Comparison of ENCODE assay signal across 8 mouse cellular contexts in genomic region chr3:55788214-55788586, GRCm38 (mm10). TPM values are rescaled to one million over a fixed set of nuclear protein-coding genes. Genes with fewer than 3 reads are reported as not detected.
A peak's percentile ranks its signal among the peaks of the same experiment; 100 is the strongest.
DNase-seq lines count a peak whose midpoint lies in the region; ATAC-seq and TF ChIP-seq lines count a peak whose summit lies in the region.

No protein-coding gene starts in this region.

- DNase-seq in heart, postnatal 4 days: no peak
- DNase-seq in liver, postnatal 0 days: no peak
- no peak for DNase-seq in thymus, postnatal 36 days
- no peak for DNase-seq in retina, embryonic 14.5 days (ENCODE audit: low spot score)
- DNase-seq in layer of hippocampus, adult 8-10 months (ENCODE audit: low spot score in 2 of 2): no peak

- 18% methylated on average over 4 of the region's 4 CpGs for WGBS in heart, embryonic 11.5 days (ENCODE audit: insufficient replicate concordance)
- WGBS in hindbrain, embryonic 12.5 days: 11% methylated on average over 4 of the region's 4 CpGs
- WGBS in liver, postnatal 0 days (ENCODE audit: insufficient replicate concordance): 20% methylated on average over 4 of the region's 4 CpGs

- no peak overlapping the region for H3K27ac ChIP-seq in heart, embryonic 11.5 days (ENCODE audit: low read depth, low read length)
- no peak overlapping the region for H3K27ac ChIP-seq in brown adipose tissue, adult 24 weeks (replicated peaks; ENCODE audit: low read depth, low read length)
- H3K27ac ChIP-seq in hindbrain, embryonic 12.5 days: peak overlapping the region; percentile 98
- H3K27ac ChIP-seq in liver, postnatal 0 days (ENCODE audit: low read depth): no peak overlapping the region

- no peak overlapping the region for H3K9ac ChIP-seq in heart, embryonic 11.5 days (ENCODE audit: low read depth, low read length)
- peak overlapping the region; percentile 82; the same call in 1 of the 2 replicates for H3K9ac ChIP-seq in hindbrain, embryonic 12.5 days
- no peak overlapping the region for H3K9ac ChIP-seq in liver, postnatal 0 days (replicated peaks)

- no peaks in the 10 kb centered on the region for H3K36me3 ChIP-seq in heart, embryonic 11.5 days (ENCODE audit: control insufficient read depth, insufficient read depth, low read length)
- no peaks in the 10 kb centered on the region for H3K36me3 ChIP-seq in hindbrain, embryonic 12.5 days
- H3K36me3 ChIP-seq in liver, postnatal 0 days (replicated peaks; ENCODE audit: insufficient read depth, low read length): no peaks in the 10 kb centered on the region

- peak overlapping the region; percentile 80 for H3K4me2 ChIP-seq in heart, embryonic 11.5 days
- peak overlapping the region; percentile 74 for H3K4me2 ChIP-seq in hindbrain, embryonic 12.5 days (replicated peaks)
- H3K4me2 ChIP-seq in liver, postnatal 0 days (ENCODE audit: low read depth, low read length): peak overlapping the region; percentile 67

- no peak for TF ChIP-seq CTCF in liver, postnatal 0 days (IDR thresholded peaks at IDR 0.05; ENCODE audit: low read depth)

- ATAC-seq in heart, embryonic 11.5 days (replicated peaks; ENCODE audit: insufficient number of reproducible peaks, low FRiP score, low TSS enrichment): no peak
- ATAC-seq in hindbrain, embryonic 12.5 days (ENCODE audit: low FRiP score): no peak
- ATAC-seq in liver, postnatal 0 days: no peak

- no peaks in the 10 kb centered on the region for H3K9me3 ChIP-seq in heart, embryonic 11.5 days (replicated peaks; ENCODE audit: control insufficient read depth, low read length)
- H3K9me3 ChIP-seq in hindbrain, embryonic 12.5 days (replicated peaks): no peaks in the 10 kb centered on the region
- no peaks in the 10 kb centered on the region for H3K9me3 ChIP-seq in liver, postnatal 0 days (ENCODE audit: low read length)

- H3K27me3 ChIP-seq in heart, embryonic 11.5 days (ENCODE audit: control insufficient read depth, insufficient read depth, low read length): peaks cover 28% of the 10 kb centered on the region
- peaks cover 12% of the 10 kb centered on the region for H3K27me3 ChIP-seq in hindbrain, embryonic 12.5 days
- H3K27me3 ChIP-seq in liver, postnatal 0 days (ENCODE audit: insufficient read depth, low read length): peaks cover 43% of the 10 kb centered on the region

- peak overlapping the region; percentile 44; the same call in 1 of the 2 replicates for H3K4me3 ChIP-seq in heart, embryonic 11.5 days (ENCODE audit: low read depth, low read length)
- H3K4me3 ChIP-seq in brown adipose tissue, adult 24 weeks (ENCODE audit: insufficient read depth, low read depth, low read length): peak overlapping the region; percentile 58
- peak overlapping the region; percentile 46 for H3K4me3 ChIP-seq in hindbrain, embryonic 12.5 days
- H3K4me3 ChIP-seq in liver, postnatal 0 days (ENCODE audit: low read depth, low read length): peak overlapping the region; percentile 44

- TF ChIP-seq EP300 in liver, postnatal 0 days (IDR thresholded peaks at IDR 0.05; ENCODE audit: low read depth): no peak

- peaks cover 4% of the 10 kb centered on the region for H3K4me1 ChIP-seq in heart, embryonic 11.5 days (ENCODE audit: control insufficient read depth, insufficient read depth, low read length)
- no peaks in the 10 kb centered on the region for H3K4me1 ChIP-seq in brown adipose tissue, adult 24 weeks (ENCODE audit: control insufficient read depth, insufficient read depth, insufficient read length, low read length)
- peaks cover 12% of the 10 kb centered on the region for H3K4me1 ChIP-seq in hindbrain, embryonic 12.5 days
- H3K4me1 ChIP-seq in liver, postnatal 0 days (ENCODE audit: insufficient read depth): peaks cover 4% of the 10 kb centered on the region; the same call in 1 of the 2 replicates

RNA-seq across cellular contexts. Expression of gene Mab21l1, which starts 5.9 kb away (rescaled TPM):
- 0.89 and 0.93 TPM in 2 replicates for polyA plus RNA-seq in heart, embryonic 11.5 days (2014; fragmentation: Nextera tagmentation; extraction: Ambion mirVana)
- under 1 TPM in 1 of 2 experiments, not detected in 1; 0.14 TPM for total RNA-seq in heart, postnatal 4 days (2021)
- not detected in 2 replicates for polyA plus RNA-seq in brown adipose tissue, adult 24 weeks (2012; ENCODE audit: insufficient read depth, insufficient read length, missing spikeins)
- polyA plus RNA-seq in hindbrain, embryonic 12.5 days (2016; fragmentation: Nextera tagmentation; extraction: Ambion mirVana): 104 and 115 TPM in 2 replicates
- not detected in 2 replicates for polyA plus RNA-seq in liver, postnatal 0 days (2015; fragmentation: Nextera tagmentation; extraction: Ambion mirVana)
- 1 to 10 TPM; 1.8 to 2.8 (median 2.2) TPM for total RNA-seq in layer of hippocampus, adult 8-10 months (2022)

Comparison
In these comparisons a context has a peak if more than half of its experiments do, and no peak if none do; other contexts are left out.
1. RNA of gene Mab21l1, which starts 5.9 kb away (polyA plus RNA-seq): 104 to 115 TPM in hindbrain, embryonic 12.5 days; 0.89 to 0.93 TPM in heart, embryonic 11.5 days, not detected in brown adipose tissue, adult 24 weeks and not detected in liver, postnatal 0 days; every median in the first group is over 10 times any median in the second.
2. Peak in every context shown above with its lines, with median percentiles within 50 percentile points of each other: H3K4me2 ChIP-seq and H3K4me3 ChIP-seq.